ENCODE assay signal across 9 mouse cellular contexts in genomic region chr5:113491552-113491951, GRCm38 (mm10). TPM values are rescaled to one million over a fixed set of nuclear protein-coding genes. Genes with fewer than 3 reads are reported as not detected.
DNase-seq lines count a peak whose midpoint lies in the region; ATAC-seq and TF ChIP-seq lines count a peak whose summit lies in the region.
"Had no signal": no experiment of that assay in that cellular context is flagged by ENCODE, and none has a peak within 500 bp of the region (broad histone marks: within the 10 kb centered on the region; RNA-seq: fewer than 3 reads in every experiment).

No protein-coding gene starts in this region.

- no peak for ATAC-seq in lung, postnatal 0 days
- ATAC-seq in limb, embryonic 13.5 days (ENCODE audit: low FRiP score, low read depth): no peak

- H3K9ac ChIP-seq in lung, postnatal 0 days (replicated peaks; ENCODE audit: low read depth): no peak overlapping the region
- H3K9ac ChIP-seq in limb, embryonic 13.5 days: peak overlapping the region; percentile 81

- 54% methylated on average over 4 of the region's 4 CpGs for WGBS in lung, postnatal 0 days
- 70% methylated on average over 4 of the region's 4 CpGs for WGBS in limb, embryonic 13.5 days

- no peak overlapping the region for H3K27ac ChIP-seq in lung, postnatal 0 days (ENCODE audit: low read length)
- no peak overlapping the region for H3K27ac ChIP-seq in limb, embryonic 13.5 days
- H3K27ac ChIP-seq: macrophage had no signal

- H3K27me3 ChIP-seq in lung, postnatal 0 days (replicated peaks; ENCODE audit: insufficient read depth, low read length): no peaks in the 10 kb centered on the region; the same call in 1 of the 2 replicates
- H3K27me3 ChIP-seq in limb, embryonic 13.5 days: peaks cover 64% of the 10 kb centered on the region

- TF ChIP-seq EP300 in lung, postnatal 0 days (IDR thresholded peaks at IDR 0.05): no peak

- H3K4me1 ChIP-seq in lung, postnatal 0 days (ENCODE audit: insufficient read depth, low read depth, low read length): no peaks in the 10 kb centered on the region
- H3K4me1 ChIP-seq in limb, embryonic 13.5 days: peaks cover 27% of the 10 kb centered on the region

- H3K4me2 ChIP-seq in lung, postnatal 0 days (replicated peaks; ENCODE audit: low read depth, low read length): peak overlapping the region; percentile 58; the same call in 1 of the 2 replicates
- peak overlapping the region; percentile 85 for H3K4me2 ChIP-seq in limb, embryonic 13.5 days (replicated peaks)

- H3K36me3 ChIP-seq in lung, postnatal 0 days (ENCODE audit: insufficient read depth, low read length): no peaks in the 10 kb centered on the region
- H3K36me3 ChIP-seq in limb, embryonic 13.5 days: no peaks in the 10 kb centered on the region

- no peak for TF ChIP-seq CTCF in lung, postnatal 0 days (IDR thresholded peaks at IDR 0.05)

- H3K9me3 ChIP-seq in lung, postnatal 0 days (ENCODE audit: low read length): no peaks in the 10 kb centered on the region
- no peaks in the 10 kb centered on the region for H3K9me3 ChIP-seq in limb, embryonic 13.5 days

- H3K4me3 ChIP-seq in lung, postnatal 0 days (ENCODE audit: low read depth, low read length): 0 out of 2 replicates have a peak overlapping the region, but pooled peaks have one; percentile 33
- H3K4me3 ChIP-seq in limb, embryonic 13.5 days: peak overlapping the region; percentile 59

- DNase-seq in cerebellum, adult 18-20 months: peak; percentile 60 to 62
- no peak for DNase-seq in cerebellum, postnatal 4 days (ENCODE audit: low spot score in 2 of 2)
- DNase-seq in lung, postnatal 0 days (ENCODE audit: low spot score): no peak
- DNase-seq in lung, postnatal 25 days (ENCODE audit: low spot score): no peak
- DNase-seq in thymus, postnatal 14 days: no peak
- no peak for DNase-seq in embryo, embryonic 11 days
- no peak for DNase-seq in adrenal gland, adult 18-20 months (ENCODE audit: low spot score in 2 of 2)

RNA-seq across cellular contexts. Expression of gene Wscd2, which starts 1.4 kb away (rescaled TPM):
- 2.5 and 2.7 TPM in 2 replicates for polyA plus RNA-seq in lung, postnatal 0 days (2015; fragmentation: Nextera tagmentation; extraction: Ambion mirVana)
- polyA plus RNA-seq in limb, embryonic 13.5 days (2015; fragmentation: Nextera tagmentation; extraction: Ambion mirVana): 7.0 and 7.1 TPM in 2 replicates
- 1 to 10 TPM; 4.4 to 8.5 TPM for total RNA-seq in adrenal gland, adult 18-20 months (2021)
- polyA plus RNA-seq: macrophage had no signal

Comparison
In these comparisons a context has a peak if more than half of its experiments do, and no peak if none do; other contexts are left out.
1. DNase-seq: peak in cerebellum, adult 18-20 months (2 of 2); none in cerebellum, postnatal 4 days (0 of 2), lung, postnatal 0 days (single experiment), lung, postnatal 25 days (single experiment), thymus, postnatal 14 days (single experiment), embryo, embryonic 11 days (single experiment) and adrenal gland, adult 18-20 months (0 of 2).